Mouse (Mus musculus) midbrain, embryonic 10.5 days (tissue): ENCODE data around the gene Creb3. TPM values are rescaled to one million over a fixed set of nuclear protein-coding genes. Genes with fewer than 3 reads are reported as not detected.
"Not testable (repeated sequence)": the region's sequence is repeated elsewhere in the genome, so short reads cannot be mapped to it uniquely, and the experiment has no call there.

Source experiments
- DNase-seq: peaks from one replicate; pipeline ENCODE4 v3.0.0-alpha.2; 2017; ENCODE audit warnings: low spot score
- H3K27ac ChIP-seq: fragments of 300-500 bp; sonication (generic); replicated peaks from 2 replicates; pipeline ENCODE4 v1.5.1; 2016; ENCODE audit warnings: mild to moderate bottlenecking
- H3K27me3 ChIP-seq: fragments of 300-500 bp; sonication (generic); 2 replicates; pipeline ENCODE4 v1.6.1; 2016; ENCODE audit warnings: low read depth, mild to moderate bottlenecking; ENCODE audit not compliant: poor library complexity, severe bottlenecking
- H3K36me3 ChIP-seq: fragments of 300-500 bp; sonication (generic); 2 replicates; pipeline ENCODE4 v1.6.1; 2016; ENCODE audit warnings: mild to moderate bottlenecking, moderate library complexity
- H3K4me1 ChIP-seq: fragments of 300-500 bp; sonication (generic); 2 replicates; pipeline ENCODE4 v1.6.1; 2016
- H3K4me3 ChIP-seq: fragments of 300-500 bp; sonication (generic); 2 replicates; pipeline ENCODE4 v1.5.1; 2016; ENCODE audit warnings: mild to moderate bottlenecking, moderate library complexity
- H3K9me3 ChIP-seq: fragments of 300-500 bp; sonication (generic); replicated peaks from 2 replicates; pipeline ENCODE4 v1.6.1; 2016; ENCODE audit warnings: mild to moderate bottlenecking
- WGBS: fragments of 180-500 bp; shearing (Covaris S2); methylation state at CpG from one replicate; pipeline ENCODE4 v1.1.7; 2016; 5-methylcytosine and 5-hydroxymethylcytosine counted together
- polyA plus RNA-seq: library from polyadenylated mRNA; unstranded; fragments of >200 nt; fragmentation: Nextera tagmentation; extraction: Ambion mirVana; gene quantifications from 2 replicates; pipeline ENCODE4 v1.2.1, GENCODE M21; 2016

Creb3 gene
- polyA plus RNA-seq, 1 experiment from 2014 or later: 43.1 TPM

DNA sequence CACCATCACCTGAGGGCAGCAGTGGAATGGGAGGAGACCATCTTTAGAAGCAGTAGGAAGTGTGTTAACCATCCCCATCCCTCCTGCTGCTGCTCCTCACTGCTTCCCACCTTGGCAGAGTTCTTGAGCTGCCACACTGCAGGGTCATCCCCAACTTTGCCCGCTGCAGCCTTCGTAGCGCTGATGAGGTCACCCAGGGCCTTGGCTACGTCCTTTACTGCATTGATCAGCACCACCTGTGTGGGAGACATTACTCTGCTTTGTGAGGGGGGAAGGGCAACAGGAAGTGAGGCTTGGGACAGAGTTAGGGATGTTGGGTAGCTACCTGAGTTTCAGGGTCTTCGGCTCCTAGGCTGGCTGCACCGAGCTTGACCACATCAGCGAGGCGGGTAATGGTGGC is 26.5 kb upstream of the Creb3 start:
- Histone ChIP-seq H3K4me3 (no peak overlapping the region), H3K36me3 (peaks cover 98% of the 10 kb centered on the region), H3K27me3 (no peaks in the 10 kb centered on the region), H3K4me1 (no peaks in the 10 kb centered on the region), H3K9me3 (no peaks in the 10 kb centered on the region), H3K27ac (no peak overlapping the region)
- WGBS: 97% methylated on average over 8 of the region's 8 CpGs
- DNase-seq: no peak

- peaks cover 99% of the 10 kb centered on the region for H3K36me3 ChIP-seq
- H3K27me3 ChIP-seq: no peaks in the 10 kb centered on the region
- no peak overlapping the region for H3K27ac ChIP-seq
- no peaks in the 10 kb centered on the region for H3K9me3 ChIP-seq
- DNase-seq: no peak
- no peaks in the 10 kb centered on the region for H3K4me1 ChIP-seq
- no peak overlapping the region for H3K4me3 ChIP-seq
- WGBS: 92% methylated on average over 9 of the region's 9 CpGs
These were observed 26.1 kb upstream of the Creb3 start for GRCm38 (mm10) chr4:43536031-43536430.

GRCm38 (mm10) chr4:43542044-43542443 is 20.1 kb upstream of the Creb3 start:
- 75% methylated on average over 3 of the region's 3 CpGs for WGBS
- DNase-seq: no peak
- H3K27ac ChIP-seq: no peak overlapping the region
- no peak overlapping the region for H3K4me3 ChIP-seq
- H3K27me3 ChIP-seq: no peaks in the 10 kb centered on the region
- no peaks in the 10 kb centered on the region for H3K4me1 ChIP-seq
- peaks cover 99% of the 10 kb centered on the region for H3K36me3 ChIP-seq
- no peaks in the 10 kb centered on the region for H3K9me3 ChIP-seq

DNA sequence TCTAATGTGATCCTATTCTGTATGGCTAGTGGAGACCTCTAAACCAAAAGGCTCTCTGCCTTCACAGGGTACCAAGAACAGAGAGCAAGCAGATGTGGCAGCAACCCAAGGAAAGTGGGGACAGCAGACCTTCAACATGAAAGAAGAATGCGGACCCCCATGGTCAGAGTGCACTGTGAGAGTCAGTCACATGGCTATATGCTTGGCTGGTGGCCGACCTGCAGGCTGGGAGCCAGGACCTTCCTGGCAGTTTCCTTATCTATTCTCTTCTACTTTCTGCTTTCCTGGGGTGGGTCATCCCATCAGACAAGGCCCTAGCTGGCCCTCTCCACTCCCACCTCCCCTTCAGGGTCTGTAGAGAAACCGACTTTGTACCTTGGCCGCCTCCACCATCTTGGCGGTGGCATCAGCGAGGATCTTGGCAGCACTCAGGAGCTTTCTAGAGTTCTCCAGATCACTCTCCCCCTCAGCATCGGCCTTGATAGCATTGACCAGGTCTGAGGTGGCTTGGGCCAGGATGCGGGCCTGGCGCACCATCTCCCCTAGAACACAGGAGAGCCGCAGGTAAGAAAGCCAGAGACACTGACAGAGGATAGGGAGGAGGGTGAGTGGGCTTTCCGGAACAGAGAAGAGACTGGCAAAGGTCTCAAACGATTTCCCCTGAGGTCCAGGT is 15.6 kb upstream of the Creb3 start:
- Histone ChIP-seq H3K27ac (no peak overlapping the region), H3K9me3 (no peaks in the 10 kb centered on the region), H3K27me3 (no peaks in the 10 kb centered on the region), H3K4me3 (no peak overlapping the region), H3K4me1 (no peaks in the 10 kb centered on the region), H3K36me3 (peaks cover 100% of the 10 kb centered on the region)
- DNase-seq: no peak
- 91% methylated on average over 12 of the region's 12 CpGs for WGBS

DNA sequence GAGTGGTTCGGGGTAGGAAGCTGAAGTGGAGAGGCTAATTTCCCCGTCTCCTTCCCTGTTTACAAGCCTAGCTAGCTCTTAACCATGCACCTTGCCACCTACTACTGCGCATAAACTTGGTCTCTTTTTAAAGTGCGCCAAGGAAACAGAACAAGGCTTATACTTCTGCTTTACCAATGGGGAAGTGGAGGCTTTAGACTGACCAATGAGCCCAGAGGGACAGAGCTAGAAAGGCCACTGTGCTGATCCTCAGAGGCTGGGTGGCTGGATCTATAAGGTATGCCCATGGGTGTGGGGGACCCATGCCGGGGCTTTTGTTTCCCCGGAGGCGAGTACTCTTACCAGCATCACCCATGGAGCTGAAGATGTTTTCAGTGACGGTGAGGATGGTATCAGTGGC is 15.0 kb upstream of the Creb3 start:
- 97% methylated on average over 8 of the region's 8 CpGs for WGBS
- Histone ChIP-seq H3K4me1 (no peaks in the 10 kb centered on the region), H3K36me3 (peaks cover 100% of the 10 kb centered on the region), H3K27ac (no peak overlapping the region), H3K27me3 (no peaks in the 10 kb centered on the region), H3K9me3 (no peaks in the 10 kb centered on the region), H3K4me3 (no peak overlapping the region)
- DNase-seq: no peak

GRCm38 (mm10) chr4:43549055-43549454 is 13.1 kb upstream of the Creb3 start:
- 91% methylated on average over 12 of the region's 12 CpGs for WGBS
- no peak overlapping the region for H3K27ac ChIP-seq
- H3K4me1 ChIP-seq: no peaks in the 10 kb centered on the region
- H3K9me3 ChIP-seq: 0 out of 2 replicates have a peak, but pooled peaks cover 2% of the 10 kb centered on the region
- DNase-seq: no peak
- H3K27me3 ChIP-seq: no peaks in the 10 kb centered on the region
- H3K36me3 ChIP-seq: peaks cover 100% of the 10 kb centered on the region
- H3K4me3 ChIP-seq: no peak overlapping the region

DNA sequence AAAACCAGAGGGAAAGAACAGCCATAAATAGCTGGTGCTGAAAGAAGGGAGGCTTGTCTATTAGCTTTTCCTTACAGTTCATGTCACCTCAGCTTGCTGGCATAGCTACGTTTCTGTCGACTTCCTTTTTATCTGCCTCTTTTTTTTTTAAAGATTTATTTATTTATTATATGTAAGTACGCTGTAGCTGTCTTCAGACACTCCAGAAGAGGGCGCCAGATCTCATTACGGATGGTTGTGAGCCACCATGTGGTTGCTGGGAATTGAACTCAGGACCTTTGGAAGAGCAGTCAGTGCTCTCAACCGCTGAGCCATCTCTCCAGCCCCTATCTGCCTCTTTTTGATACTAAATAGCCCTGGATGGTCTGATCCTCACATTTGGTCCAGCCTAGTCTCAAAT is 10.3 kb upstream of the Creb3 start:
- H3K36me3 ChIP-seq: peaks cover 100% of the 10 kb centered on the region
- not testable (repeated sequence) for H3K27me3 ChIP-seq, DNase-seq

DNA sequence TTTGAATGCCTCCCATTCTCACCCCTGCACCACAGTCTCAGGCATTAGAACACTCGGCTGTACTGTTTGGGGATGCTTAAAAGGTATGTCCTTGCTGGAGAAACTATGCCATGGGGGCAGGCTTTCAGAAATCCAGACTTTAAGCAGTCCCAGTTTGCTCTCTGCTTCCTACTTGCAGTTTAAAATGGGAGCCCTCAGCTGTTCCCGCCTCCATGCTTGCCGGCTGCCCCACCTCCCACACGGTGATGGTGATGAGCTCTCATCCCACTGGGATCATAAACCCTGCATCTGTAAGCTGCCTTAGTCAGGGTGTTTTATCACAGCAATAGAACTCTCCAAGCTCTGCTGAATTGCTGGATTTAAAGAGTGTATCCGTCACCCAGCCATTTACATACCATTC is 9.7 kb upstream of the Creb3 start:
- DNase-seq: no peak
- Histone ChIP-seq H3K9me3 (0 out of 2 replicates have a peak, but pooled peaks cover 2% of the 10 kb centered on the region), H3K27me3 (no peaks in the 10 kb centered on the region), H3K36me3 (peaks cover 98% of the 10 kb centered on the region), H3K27ac (no peak overlapping the region), H3K4me1 (peaks cover 6% of the 10 kb centered on the region), H3K4me3 (no peak overlapping the region)
- 98% methylated on average over 5 of the region's 5 CpGs for WGBS

More for the DNA sequence above, 10.3 kb upstream of the Creb3 start:
- WGBS: 90% methylated on average over 6 of the region's 6 CpGs
- H3K9me3 ChIP-seq, H3K4me1 ChIP-seq, H3K27ac ChIP-seq, H3K4me3 ChIP-seq: not testable (repeated sequence)

DNA sequence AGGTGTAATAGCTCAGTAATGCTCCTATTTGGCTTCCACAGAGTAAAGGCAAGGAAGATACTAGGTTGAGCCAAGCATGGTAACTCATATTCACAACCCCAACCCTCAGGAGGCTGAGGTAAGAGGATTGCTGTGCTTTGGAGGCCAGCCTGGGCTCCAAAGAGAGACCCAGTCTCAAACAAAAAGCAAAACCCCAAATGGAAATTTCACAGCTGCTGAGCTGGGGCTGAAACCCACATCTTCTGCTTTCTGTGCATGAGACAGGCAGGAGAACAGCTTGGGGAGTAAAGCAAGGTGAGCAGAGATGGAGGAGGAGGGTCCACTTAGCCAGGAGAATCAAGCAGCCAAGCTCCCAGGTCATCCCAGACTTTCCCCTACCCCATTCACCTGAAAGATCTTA is 8.2 kb upstream of the Creb3 start:
- H3K4me1 ChIP-seq: peaks cover 20% of the 10 kb centered on the region
- 0 out of 2 replicates have a peak, but pooled peaks cover 2% of the 10 kb centered on the region for H3K9me3 ChIP-seq
- no peak overlapping the region for H3K27ac ChIP-seq
- DNase-seq: no peak
- H3K27me3 ChIP-seq: no peaks in the 10 kb centered on the region
- H3K4me3 ChIP-seq: no peak overlapping the region
- peaks cover 89% of the 10 kb centered on the region for H3K36me3 ChIP-seq

- Histone ChIP-seq H3K27me3 (no peaks in the 10 kb centered on the region), H3K36me3 (peaks cover 75% of the 10 kb centered on the region), H3K27ac (no peak overlapping the region), H3K9me3 (0 out of 2 replicates have a peak, but pooled peaks cover 2% of the 10 kb centered on the region), H3K4me3 (no peak overlapping the region), H3K4me1 (peaks cover 41% of the 10 kb centered on the region)
- no peak for DNase-seq
- WGBS: 96% methylated on average over 7 of the region's 7 CpGs
These were observed 6.2 kb upstream of the Creb3 start for GRCm38 (mm10) chr4:43555926-43556325.

DNA sequence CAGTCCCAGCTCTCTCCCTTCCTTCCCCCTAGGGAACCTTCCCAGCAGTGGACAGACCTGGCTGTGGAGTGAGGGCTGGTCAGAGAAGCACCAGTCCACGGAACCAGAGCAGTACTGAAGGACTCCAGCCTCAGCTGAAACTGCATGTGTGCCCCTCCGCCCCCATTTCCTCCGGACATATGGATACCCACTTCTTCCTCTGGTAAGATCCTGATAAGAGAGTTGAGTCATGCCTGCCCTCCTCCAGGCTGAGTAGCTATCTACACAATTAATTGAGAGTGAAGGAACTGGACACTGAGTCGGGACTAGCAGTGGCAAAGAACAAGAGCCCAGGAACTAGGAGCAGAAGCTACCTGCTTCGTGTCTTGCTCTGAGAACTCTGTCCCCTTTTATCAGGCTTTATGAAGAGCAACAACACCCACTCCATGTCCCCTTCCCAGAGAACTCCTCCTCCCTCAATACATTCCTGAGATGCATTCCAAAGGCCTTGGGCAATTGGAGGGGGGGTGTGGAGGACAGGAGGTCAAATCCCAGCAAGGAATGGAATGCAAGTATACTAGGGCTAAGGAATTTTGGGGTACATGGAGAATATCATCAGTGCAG is 4.0 kb upstream of the Creb3 start:
- H3K4me1 ChIP-seq: peaks cover 50% of the 10 kb centered on the region
- peak overlapping the region; percentile 32 for H3K4me3 ChIP-seq
- 58% methylated on average over 5 of the region's 5 CpGs for WGBS
- peak overlapping the region; percentile 77 for H3K27ac ChIP-seq
- DNase-seq: peak; percentile 34
- H3K36me3 ChIP-seq: peaks cover 53% of the 10 kb centered on the region
- no peaks in the 10 kb centered on the region for H3K27me3 ChIP-seq
- no peaks in the 10 kb centered on the region for H3K9me3 ChIP-seq

DNA sequence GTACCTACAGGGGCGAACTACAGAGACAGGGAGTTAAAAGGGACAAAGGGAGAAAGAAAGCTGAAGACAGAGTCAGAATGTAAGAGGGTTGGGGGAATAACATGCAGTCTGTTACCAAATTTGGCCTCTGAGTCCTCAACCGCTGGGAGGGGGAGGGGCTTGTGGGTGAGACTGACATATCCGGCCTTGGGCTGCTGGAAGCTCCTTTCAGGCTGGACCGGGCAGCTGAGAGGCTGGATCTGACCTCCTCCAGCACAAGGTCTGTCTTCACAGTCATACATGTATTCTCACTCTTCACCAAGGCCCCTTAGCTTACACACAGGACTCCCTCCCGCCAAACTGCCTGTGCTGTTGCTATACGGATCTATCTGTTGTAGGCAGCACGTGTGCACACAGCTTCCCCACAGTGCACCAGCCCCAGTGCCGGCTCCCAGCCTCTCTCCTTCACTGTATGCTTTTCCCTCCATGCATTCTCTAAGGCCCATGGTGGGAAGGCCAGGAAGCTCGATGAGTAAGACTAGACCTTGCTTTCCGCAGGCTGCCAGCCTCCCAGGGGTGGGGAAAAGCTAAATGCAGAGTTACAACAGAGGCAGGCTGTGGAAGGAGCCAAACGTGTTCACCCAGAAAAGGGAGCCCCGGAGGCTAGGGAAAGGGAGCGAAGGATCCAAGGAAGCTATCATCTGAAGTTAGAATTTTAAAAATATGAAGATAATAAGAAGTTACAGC is 3.3 kb upstream of the Creb3 start:
- no peaks in the 10 kb centered on the region for H3K27me3 ChIP-seq
- peak overlapping the region; percentile 77 for H3K27ac ChIP-seq
- H3K4me3 ChIP-seq: peak overlapping the region; percentile 32
- H3K4me1 ChIP-seq: peaks cover 57% of the 10 kb centered on the region
- WGBS: 35% methylated on average over 13 of the region's 13 CpGs
- H3K36me3 ChIP-seq: peaks cover 46% of the 10 kb centered on the region
- no peaks in the 10 kb centered on the region for H3K9me3 ChIP-seq
- peak; percentile 54 for DNase-seq
